Mouse (Mus musculus): Measurements from ENCODE around the gene Daam1. TPM values are rescaled to one million over a fixed set of nuclear protein-coding genes. Genes with fewer than 3 reads are reported as not detected.

The Daam1 gene
- polyA plus RNA-seq, 1 experiment: 52.8 TPM

DNA sequence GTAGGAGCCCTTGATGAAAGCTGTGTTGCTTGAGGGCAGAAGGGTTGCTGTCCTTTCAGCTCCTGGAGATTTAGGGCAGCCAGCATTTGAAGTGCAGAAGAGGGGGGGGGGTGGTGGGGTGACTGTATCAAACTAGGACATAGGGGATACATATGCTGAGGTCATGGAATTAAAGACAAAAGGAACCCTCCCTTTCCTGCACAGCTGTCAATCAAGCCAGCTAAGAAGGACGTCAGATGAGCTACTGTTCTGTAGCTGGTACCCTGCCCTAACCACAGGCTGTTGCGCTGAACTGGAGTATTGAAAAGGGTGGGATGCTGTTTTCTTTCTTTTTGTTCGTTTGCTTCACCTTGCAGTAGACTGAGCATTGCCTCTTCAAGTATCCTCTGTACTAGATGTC is 89.1 kb downstream of the Daam1 start:
- Histone ChIP-seq H3K9me3 (no peaks in the 10 kb centered on the region), H3K36me3 (replicated peaks; ENCODE audit: low read length) (peaks cover 99% of the 10 kb centered on the region), H3K4me1 (peaks cover 94% of the 10 kb centered on the region), H3K4me3 (replicated peaks) (no peak overlapping the region), H3K27me3 (replicated peaks) (no peaks in the 10 kb centered on the region)
- TF ChIP-seq GATA1 (IDR thresholded peaks at IDR 0.05; ENCODE audit: borderline replicate concordance, low read length) (no peak), FLI1 (IDR thresholded peaks at IDR 0.05; ENCODE audit: low read length) (no peak)

DNA sequence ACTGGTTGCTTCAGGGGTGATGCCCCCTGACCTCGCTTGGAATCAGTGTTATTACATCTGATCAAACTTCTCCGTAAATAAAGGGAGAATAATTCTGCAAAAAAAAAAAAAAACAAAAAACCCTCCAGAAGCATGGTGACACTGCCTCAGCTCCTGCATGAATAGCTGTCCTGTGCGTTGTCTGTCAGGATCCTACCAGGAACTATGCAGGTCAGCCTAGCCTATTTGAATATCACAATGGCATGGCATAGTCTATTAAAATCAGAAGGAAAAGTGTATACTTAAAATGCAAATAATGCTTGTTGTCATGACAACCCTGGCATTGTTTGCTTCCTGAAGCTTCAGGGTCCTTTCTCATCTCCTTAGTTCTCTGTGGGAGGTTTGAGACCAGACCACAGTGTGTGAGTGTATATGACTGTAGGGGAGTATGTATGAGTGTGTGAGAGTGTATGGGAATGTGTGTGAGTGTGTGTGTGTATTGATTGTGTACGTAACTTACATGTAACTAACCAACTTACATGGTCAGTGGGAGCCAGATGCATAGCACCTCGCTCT is 92.0 kb downstream of the Daam1 start:
- TF ChIP-seq FLI1 (IDR thresholded peaks at IDR 0.05; ENCODE audit: low read length): no peak
- TF ChIP-seq GATA1 (IDR thresholded peaks at IDR 0.05; ENCODE audit: borderline replicate concordance, low read length): no peak
- Histone ChIP-seq H3K4me1 (peaks cover 96% of the 10 kb centered on the region), H3K27me3 (replicated peaks) (no peaks in the 10 kb centered on the region), H3K4me3 (replicated peaks) (no peak overlapping the region), H3K36me3 (replicated peaks; ENCODE audit: low read length) (peaks cover 99% of the 10 kb centered on the region), H3K9me3 (no peaks in the 10 kb centered on the region)

DNA sequence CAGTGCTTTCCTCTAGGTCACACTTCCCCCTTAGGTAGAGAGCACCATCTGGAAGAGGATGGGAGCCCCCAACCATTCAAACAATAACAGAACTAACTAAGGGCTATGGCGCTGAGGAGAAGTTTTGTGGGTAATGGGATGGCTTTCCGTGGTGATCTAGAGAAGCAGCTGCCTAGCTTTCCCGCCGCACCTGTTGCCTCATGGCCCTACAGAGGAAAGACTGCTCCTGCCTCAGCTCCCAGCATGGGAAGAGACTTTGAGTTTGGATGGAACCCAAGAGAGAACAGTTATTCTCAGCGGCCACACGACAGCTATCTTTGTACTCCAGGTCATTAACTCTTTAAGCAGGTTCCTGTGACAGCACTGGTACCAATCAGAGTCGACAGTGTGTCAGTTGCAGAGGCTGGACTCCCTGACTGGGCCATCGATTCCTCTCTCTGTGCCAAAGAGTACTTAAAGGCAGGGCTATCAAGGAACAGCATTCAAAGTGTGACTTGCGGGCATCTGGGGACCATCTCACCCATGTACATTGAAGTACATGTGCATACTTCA is 94.2 kb downstream of the Daam1 start:
- peaks cover 98% of the 10 kb centered on the region for H3K36me3 ChIP-seq (replicated peaks; ENCODE audit: low read length)
- H3K9me3 ChIP-seq: no peaks in the 10 kb centered on the region
- TF ChIP-seq GATA1 (IDR thresholded peaks at IDR 0.05; ENCODE audit: borderline replicate concordance, low read length): no peak
- no peak for TF ChIP-seq FLI1 (IDR thresholded peaks at IDR 0.05; ENCODE audit: low read length)
- no peaks in the 10 kb centered on the region for H3K27me3 ChIP-seq (replicated peaks)
- peaks cover 96% of the 10 kb centered on the region for H3K4me1 ChIP-seq
- H3K4me3 ChIP-seq (replicated peaks): no peak overlapping the region

DNA sequence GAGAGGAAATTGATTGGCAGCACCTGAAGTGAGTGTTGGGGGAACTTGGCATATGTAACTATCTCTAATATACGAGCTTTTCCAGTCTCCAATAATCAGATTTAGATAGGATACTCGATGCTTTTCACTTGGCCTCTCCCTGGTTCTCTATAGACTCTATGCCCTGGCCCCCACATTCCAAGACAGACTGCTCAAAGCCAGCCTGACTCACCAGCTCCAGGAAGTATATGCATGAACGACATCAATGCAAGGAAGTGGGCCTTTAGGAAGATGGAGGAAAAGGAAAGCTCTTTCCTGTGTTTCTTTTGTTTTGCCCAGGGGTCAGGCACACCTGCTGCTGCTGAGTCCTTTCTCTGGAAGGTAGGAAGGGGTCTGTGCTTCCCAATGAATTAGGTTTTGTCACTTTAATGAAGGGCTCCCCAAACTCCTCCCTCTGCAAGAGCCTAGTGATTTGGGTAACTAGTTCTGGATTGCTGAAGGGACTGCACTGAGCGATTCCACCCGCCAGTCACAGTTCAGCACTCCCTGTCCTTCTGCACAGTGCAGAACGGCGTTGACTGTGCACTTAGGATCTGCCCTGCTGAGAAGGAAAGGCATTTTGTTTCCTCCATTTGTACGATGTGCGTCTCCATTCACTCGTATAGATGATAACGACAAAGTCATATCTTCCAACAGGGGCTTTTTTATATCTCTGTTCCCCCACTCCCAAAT is 95.3 kb downstream of the Daam1 start:
- H3K27me3 ChIP-seq (replicated peaks): no peaks in the 10 kb centered on the region
- H3K4me3 ChIP-seq (replicated peaks): peak overlapping the region; percentile 62
- H3K36me3 ChIP-seq (replicated peaks; ENCODE audit: low read length): peaks cover 96% of the 10 kb centered on the region
- TF ChIP-seq FLI1 (IDR thresholded peaks at IDR 0.05; ENCODE audit: low read length): no peak
- TF ChIP-seq GATA1 (IDR thresholded peaks at IDR 0.05; ENCODE audit: borderline replicate concordance, low read length): no peak
- H3K4me1 ChIP-seq: peaks cover 96% of the 10 kb centered on the region
- H3K9me3 ChIP-seq: no peaks in the 10 kb centered on the region

DNA sequence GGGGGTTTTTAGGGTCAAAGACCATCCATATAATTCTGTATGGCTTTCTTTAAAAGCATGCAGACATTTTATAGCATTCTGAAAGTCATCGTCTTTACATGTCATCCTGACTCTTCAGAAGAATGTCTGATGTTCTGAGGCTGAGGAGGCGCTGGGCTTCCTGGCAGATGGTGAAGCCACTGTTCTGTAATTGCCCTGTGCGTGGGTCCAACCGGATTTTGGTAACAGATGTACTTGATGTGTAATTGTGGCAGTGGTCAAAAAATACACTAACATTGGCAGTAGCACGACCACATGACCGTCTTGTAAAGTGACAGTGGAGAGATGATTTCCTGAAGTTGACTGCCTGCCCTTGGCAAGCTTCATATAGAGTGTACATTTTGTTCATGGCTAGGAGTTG is 97.2 kb downstream of the Daam1 start:
- no peaks in the 10 kb centered on the region for H3K27me3 ChIP-seq (replicated peaks)
- peaks cover 92% of the 10 kb centered on the region for H3K36me3 ChIP-seq (replicated peaks; ENCODE audit: low read length)
- H3K9me3 ChIP-seq: no peaks in the 10 kb centered on the region
- H3K4me3 ChIP-seq (replicated peaks): peak overlapping the region; percentile 59
- TF ChIP-seq FLI1 (IDR thresholded peaks at IDR 0.05; ENCODE audit: low read length) (no peak), GATA1 (IDR thresholded peaks at IDR 0.05; ENCODE audit: borderline replicate concordance, low read length) (no peak)
- peaks cover 99% of the 10 kb centered on the region for H3K4me1 ChIP-seq

DNA sequence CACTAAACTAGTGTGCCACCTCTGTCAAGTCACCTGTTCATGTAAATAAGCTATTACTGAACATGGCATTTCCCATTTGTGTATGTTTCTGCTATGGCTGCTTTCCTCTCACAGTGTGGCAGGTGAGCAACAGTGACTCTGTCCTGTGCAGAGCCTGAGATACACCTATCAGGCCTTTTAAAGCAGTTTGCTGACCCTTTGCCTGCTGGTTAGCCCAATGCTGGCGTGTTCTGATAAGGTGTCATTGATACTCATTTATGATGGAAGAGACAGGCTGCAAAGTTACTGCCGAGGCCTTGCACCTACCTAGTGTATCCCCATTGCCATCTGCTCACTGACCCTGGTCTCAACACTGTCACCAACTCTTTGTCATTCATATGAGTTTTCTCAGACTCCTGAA is 99.0 kb downstream of the Daam1 start:
- Histone ChIP-seq H3K4me1 (peaks cover 97% of the 10 kb centered on the region), H3K27me3 (replicated peaks) (no peaks in the 10 kb centered on the region), H3K9me3 (no peaks in the 10 kb centered on the region), H3K36me3 (replicated peaks; ENCODE audit: low read length) (peaks cover 91% of the 10 kb centered on the region), H3K4me3 (replicated peaks) (peak overlapping the region; percentile 15)
- TF ChIP-seq GATA1 (IDR thresholded peaks at IDR 0.05; ENCODE audit: borderline replicate concordance, low read length): no peak
- TF ChIP-seq FLI1 (IDR thresholded peaks at IDR 0.05; ENCODE audit: low read length): no peak

DNA sequence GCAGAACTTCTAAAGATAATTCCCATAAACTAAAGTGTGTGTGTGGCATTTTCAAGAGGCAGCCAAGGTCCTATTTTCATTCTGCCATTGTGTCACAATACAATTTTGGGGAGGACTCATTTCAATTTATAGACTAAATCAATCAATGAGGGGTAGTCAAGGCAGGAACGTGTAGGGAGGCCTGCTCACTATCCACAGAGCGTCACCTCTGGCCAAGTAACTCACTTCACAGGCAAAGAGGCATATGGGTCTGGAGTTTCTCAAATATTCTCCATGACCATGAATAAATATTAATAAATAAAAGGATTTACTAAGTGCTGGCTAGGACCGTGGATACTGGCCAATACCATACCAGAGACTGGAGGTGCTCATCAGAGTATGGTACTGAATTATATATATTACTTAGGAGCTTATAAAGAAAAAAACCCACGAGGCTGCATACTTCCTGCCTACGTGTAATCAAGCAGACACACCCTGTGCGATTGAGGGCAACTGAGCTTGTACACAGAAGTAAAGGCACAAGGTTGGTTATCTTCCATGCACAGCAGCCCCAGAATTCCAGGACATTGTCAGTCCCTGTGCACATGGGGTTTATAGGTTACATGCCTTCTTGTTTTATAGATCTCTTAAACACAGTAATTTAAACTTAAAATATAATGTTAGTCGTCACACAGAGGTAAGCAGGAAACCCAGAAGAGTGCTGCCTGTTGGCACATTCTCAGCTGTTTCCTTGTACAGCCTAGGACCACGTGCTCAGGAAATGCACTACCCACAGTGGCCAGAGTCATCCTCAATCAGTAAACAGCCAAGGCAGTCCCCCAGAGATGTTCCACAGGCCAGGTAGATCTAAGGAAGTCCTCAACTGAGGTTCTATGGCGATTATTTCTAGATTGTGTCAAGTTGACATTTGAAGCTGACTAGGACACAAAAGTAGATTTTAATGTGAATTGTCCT is 101.8 kb downstream of the Daam1 start:
- Histone ChIP-seq H3K27me3 (replicated peaks) (no peaks in the 10 kb centered on the region), H3K4me1 (peaks cover 97% of the 10 kb centered on the region), H3K4me3 (replicated peaks) (peak overlapping the region; percentile 75), H3K36me3 (replicated peaks; ENCODE audit: low read length) (peaks cover 90% of the 10 kb centered on the region), H3K9me3 (no peaks in the 10 kb centered on the region)
- TF ChIP-seq FLI1 (IDR thresholded peaks at IDR 0.05; ENCODE audit: low read length): no peak
- TF ChIP-seq GATA1 (IDR thresholded peaks at IDR 0.05; ENCODE audit: borderline replicate concordance, low read length): no peak; the same call in 2 of the 3 replicates

DNA sequence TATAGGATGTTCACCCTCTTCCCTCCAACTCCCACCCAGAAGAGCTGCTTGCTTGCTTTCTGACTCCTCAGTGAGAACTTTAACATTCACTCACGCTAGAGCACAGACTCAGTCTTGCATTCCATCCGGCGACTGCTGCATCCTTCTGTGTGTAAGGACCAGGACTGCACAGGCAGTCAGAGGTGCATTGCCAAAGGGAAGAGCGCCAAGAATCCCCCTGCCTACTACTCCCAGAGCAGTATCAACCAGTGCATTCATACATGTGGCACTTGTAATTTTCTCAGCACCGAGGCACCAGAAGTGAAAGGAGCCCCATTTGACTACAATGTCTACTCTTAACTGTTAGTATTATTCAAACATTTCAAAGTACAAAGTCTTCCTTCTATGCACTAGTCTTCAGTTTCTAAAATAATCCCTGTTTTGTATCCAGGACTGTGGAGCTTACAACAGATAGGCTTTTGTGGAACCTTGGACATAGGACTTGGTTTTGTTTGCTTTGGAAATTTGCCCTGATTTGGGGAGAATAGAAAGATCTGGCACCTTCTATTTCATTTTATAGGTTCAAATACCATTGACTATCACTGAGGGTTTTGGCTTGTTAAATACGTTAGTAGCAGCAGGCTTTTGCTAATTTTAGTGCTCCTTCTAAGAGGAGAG is 103.2 kb downstream of the Daam1 start:
- no peak for TF ChIP-seq FLI1 (IDR thresholded peaks at IDR 0.05; ENCODE audit: low read length)
- TF ChIP-seq GATA1 (IDR thresholded peaks at IDR 0.05; ENCODE audit: borderline replicate concordance, low read length): no peak
- no peaks in the 10 kb centered on the region for H3K9me3 ChIP-seq
- no peak overlapping the region for H3K4me3 ChIP-seq (replicated peaks)
- peaks cover 91% of the 10 kb centered on the region for H3K36me3 ChIP-seq (replicated peaks; ENCODE audit: low read length)
- H3K4me1 ChIP-seq: peaks cover 97% of the 10 kb centered on the region
- H3K27me3 ChIP-seq (replicated peaks): no peaks in the 10 kb centered on the region

DNA sequence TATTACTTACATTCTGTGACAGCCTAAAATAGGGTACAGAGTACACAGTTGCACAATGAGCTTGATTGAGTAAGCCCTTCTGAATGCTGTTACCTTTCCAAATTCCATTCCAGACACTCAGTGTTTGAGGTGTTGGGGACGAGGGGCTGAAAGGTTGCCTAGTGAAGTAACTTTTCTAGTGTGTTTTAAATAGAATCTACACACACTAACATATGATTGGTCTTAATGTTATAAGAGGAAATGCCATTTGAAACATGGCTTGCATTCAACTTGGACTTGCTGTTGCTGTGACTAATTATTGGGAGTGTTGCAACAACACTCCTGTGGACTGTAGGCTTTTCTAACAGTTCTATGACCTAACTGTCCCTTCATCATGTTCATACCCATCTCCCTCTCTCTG is 105.8 kb downstream of the Daam1 start:
- no peak for TF ChIP-seq GATA1 (IDR thresholded peaks at IDR 0.05; ENCODE audit: borderline replicate concordance, low read length)
- H3K36me3 ChIP-seq (replicated peaks; ENCODE audit: low read length): peaks cover 93% of the 10 kb centered on the region

More for the DNA sequence above, 105.8 kb downstream of the Daam1 start:
- Histone ChIP-seq H3K4me1 (peaks cover 95% of the 10 kb centered on the region), H3K4me3 (replicated peaks) (no peak overlapping the region), H3K27me3 (replicated peaks) (no peaks in the 10 kb centered on the region), H3K9me3 (no peaks in the 10 kb centered on the region)
